8 mouse cellular contexts compared by ENCODE assay signal in genomic region chr6:114250311-114250710, GRCm38 (mm10). TPM values are rescaled to one million over a fixed set of nuclear protein-coding genes. Genes with fewer than 3 reads are reported as not detected.
A peak's percentile ranks its signal among the peaks of the same experiment; 100 is the strongest.
DNase-seq lines count a peak whose midpoint lies in the region; ATAC-seq lines count a peak whose summit lies in the region.

No protein-coding gene starts in this region.

- no peak overlapping the region for H3K27ac ChIP-seq in forebrain, embryonic 14.5 days (ENCODE audit: low read depth, low read length)
- H3K27ac ChIP-seq in intestine, embryonic 14.5 days (ENCODE audit: low read depth) = no peak overlapping the region
- H3K27ac ChIP-seq in midbrain, embryonic 15.5 days = peak overlapping the region; percentile 67

- no peaks in the 10 kb centered on the region for H3K27me3 ChIP-seq in forebrain, embryonic 14.5 days (replicated peaks; ENCODE audit: control insufficient read depth, insufficient read depth, low read length)
- H3K27me3 ChIP-seq in intestine, embryonic 14.5 days (replicated peaks; ENCODE audit: control insufficient read depth, insufficient read depth, low read length) = no peaks in the 10 kb centered on the region
- no peaks in the 10 kb centered on the region for H3K27me3 ChIP-seq in midbrain, embryonic 15.5 days (replicated peaks)

- peak; percentile 66 for ATAC-seq in forebrain, embryonic 14.5 days
- peak; percentile 43; the same call in 1 of the 2 replicates for ATAC-seq in intestine, embryonic 14.5 days (replicated peaks; ENCODE audit: low FRiP score, low TSS enrichment, low read depth)
- peak; percentile 63 for ATAC-seq in midbrain, embryonic 15.5 days (replicated peaks)

- 0 out of 2 replicates have a peak overlapping the region, but pooled peaks have one; percentile 29 for H3K9ac ChIP-seq in forebrain, embryonic 14.5 days (ENCODE audit: low read length)
- no peak overlapping the region for H3K9ac ChIP-seq in intestine, embryonic 14.5 days (ENCODE audit: low read length)
- no peak overlapping the region for H3K9ac ChIP-seq in midbrain, embryonic 15.5 days

- peak; percentile 36 to 84 for DNase-seq in heart, adult 18-20 months
- DNase-seq in heart, adult 11 months = no peak
- peak; percentile 65 for DNase-seq in cerebellum, adult 11 months
- DNase-seq in forebrain, embryonic 14.5 days (ENCODE audit: low spot score) = peak; percentile 86
- peak; percentile 94 for DNase-seq in intestine, embryonic 14.5 days (ENCODE audit: low spot score)
- peak; percentile 72 to 73 for DNase-seq in left cerebral cortex, postnatal 10 days (ENCODE audit: extremely low spot score in 1 of 2, low spot score in 2 of 2)
- peak; percentile 47 to 73 for DNase-seq in spleen, postnatal 10 days (ENCODE audit: low spot score in 2 of 2)

- intact Hi-C loops in left cerebral cortex, postnatal 10 days (cut with DNase I) = no loop called here

- no peaks in the 10 kb centered on the region for H3K36me3 ChIP-seq in forebrain, embryonic 14.5 days (ENCODE audit: control insufficient read depth, insufficient read depth, low read length)
- no peaks in the 10 kb centered on the region for H3K36me3 ChIP-seq in intestine, embryonic 14.5 days (ENCODE audit: control insufficient read depth, insufficient read depth, low read length)
- H3K36me3 ChIP-seq in midbrain, embryonic 15.5 days (replicated peaks) = no peaks in the 10 kb centered on the region

- H3K4me1 ChIP-seq in forebrain, embryonic 14.5 days (ENCODE audit: control insufficient read depth, insufficient read depth, low read length) = no peaks in the 10 kb centered on the region
- no peaks in the 10 kb centered on the region for H3K4me1 ChIP-seq in intestine, embryonic 14.5 days (replicated peaks; ENCODE audit: control insufficient read depth, insufficient read depth, low read length)
- peaks cover 3% of the 10 kb centered on the region; the same call in 1 of the 2 replicates for H3K4me1 ChIP-seq in midbrain, embryonic 15.5 days

- H3K9me3 ChIP-seq in forebrain, embryonic 14.5 days (replicated peaks; ENCODE audit: control insufficient read depth, low read length) = no peaks in the 10 kb centered on the region
- no peaks in the 10 kb centered on the region for H3K9me3 ChIP-seq in intestine, embryonic 14.5 days (ENCODE audit: control insufficient read depth, low read length)
- no peaks in the 10 kb centered on the region for H3K9me3 ChIP-seq in midbrain, embryonic 15.5 days

- WGBS in forebrain, embryonic 14.5 days = 3% methylated on average over 5 of the region's 5 CpGs
- WGBS in intestine, embryonic 14.5 days = 7% methylated on average over 5 of the region's 5 CpGs
- 6% methylated on average over 5 of the region's 5 CpGs for WGBS in midbrain, embryonic 15.5 days

- no peak overlapping the region for H3K4me2 ChIP-seq in forebrain, embryonic 14.5 days (ENCODE audit: low read length)
- H3K4me2 ChIP-seq in intestine, embryonic 14.5 days (ENCODE audit: low read length) = no peak overlapping the region
- no peak overlapping the region for H3K4me2 ChIP-seq in midbrain, embryonic 15.5 days

- H3K4me3 ChIP-seq in forebrain, embryonic 14.5 days (ENCODE audit: low read depth, low read length) = no peak overlapping the region
- no peak overlapping the region for H3K4me3 ChIP-seq in intestine, embryonic 14.5 days (ENCODE audit: low read depth, low read length)
- H3K4me3 ChIP-seq in midbrain, embryonic 15.5 days = no peak overlapping the region

RNA-seq across cellular contexts. Expression of gene Slc6a1, which starts 32.1 kb away (rescaled TPM):
- under 1 TPM in 1 of 2 experiments, not detected in 1; 0.05 TPM for total RNA-seq in heart, adult 18-20 months (2021)
- polyA plus RNA-seq in forebrain, embryonic 14.5 days (2014; fragmentation: Nextera tagmentation; extraction: Ambion mirVana) = 74.0 and 95.1 TPM in 2 replicates
- polyA plus RNA-seq in intestine, embryonic 14.5 days (2014; fragmentation: Nextera tagmentation; extraction: Ambion mirVana) = not detected in 2 replicates
- total RNA-seq in left cerebral cortex, postnatal 10 days (2021) = 100 to 1,000 TPM; 309 to 340 TPM
- polyA plus RNA-seq in midbrain, embryonic 15.5 days (2015; fragmentation: Nextera tagmentation; extraction: Ambion mirVana) = 145 and 155 TPM in 2 replicates

Comparison
In these comparisons a context has a peak if more than half of its experiments do, and no peak if none do; other contexts are left out.
1. RNA of gene Slc6a1, which starts 32.1 kb away (polyA plus RNA-seq): 145 to 155 TPM in midbrain, embryonic 15.5 days and 74.0 to 95.1 TPM in forebrain, embryonic 14.5 days; not detected in intestine, embryonic 14.5 days; every median in the first group is over 10 times any median in the second.
2. Peak in every context shown above with its lines, with median percentiles within 50 percentile points of each other: ATAC-seq.